Mouse (Mus musculus) heart, adult 9 months (tissue): ENCODE data around the gene Polr2e.

ENCODE experiments used
- DNase-seq, 2 experiments: peaks; one replicate each; pipeline ENCODE4 v3.0.0; 2022; ENCODE audit warnings: low spot score in 2 of 2

Polr2e gene

GRCm38 (mm10) chr10:80039559-80039979 lies at the start of gene Polr2e:
Polr2e (minus strand) TSS chr10:80039795.
- DNase-seq = peak; percentile 98 to 99

- no peak for DNase-seq
These were observed 49.6 kb upstream of the Polr2e start for GRCm38 (mm10) chr10:80089146-80089545.

GRCm38 (mm10) chr10:80087483-80087882 lies 47.9 kb upstream of the Polr2e start:
- no peak for DNase-seq

GRCm38 (mm10) chr10:80086847-80087246 lies 47.3 kb upstream of the Polr2e start:
- DNase-seq = no peak

GRCm38 (mm10) chr10:80084817-80085487 lies 45.4 kb upstream of the Polr2e start:
- no peak for DNase-seq

GRCm38 (mm10) chr10:80081075-80081474 lies 41.5 kb upstream of the Polr2e start:
- no peak for DNase-seq

- no peak for DNase-seq
These were observed 40.9 kb upstream of the Polr2e start for GRCm38 (mm10) chr10:80080396-80081070.

- DNase-seq = no peak
These were observed 38.8 kb upstream of the Polr2e start for GRCm38 (mm10) chr10:80078366-80078765.

- no peak for DNase-seq
These were observed 37.7 kb upstream of the Polr2e start for GRCm38 (mm10) chr10:80077312-80077711.

- no peak for DNase-seq
These were observed 36.8 kb upstream of the Polr2e start for GRCm38 (mm10) chr10:80076386-80076785.

GRCm38 (mm10) chr10:80075924-80076323 lies 36.3 kb upstream of the Polr2e start:
- no peak for DNase-seq

GRCm38 (mm10) chr10:80074813-80075601 lies 35.4 kb upstream of the Polr2e start:
- peak; percentile 82 to 86 for DNase-seq

- DNase-seq = no peak
These were observed 33.3 kb upstream of the Polr2e start for GRCm38 (mm10) chr10:80072623-80073489.

GRCm38 (mm10) chr10:80071516-80071900 lies 31.9 kb upstream of the Polr2e start:
- DNase-seq = peak in 1 of 2 experiments; percentile 32

GRCm38 (mm10) chr10:80070837-80071515 lies 31.4 kb upstream of the Polr2e start:
- DNase-seq = peak; percentile 84 to 91

GRCm38 (mm10) chr10:80069948-80070450 lies 30.4 kb upstream of the Polr2e start:
- no peak for DNase-seq

- DNase-seq = no peak
These were observed 29.7 kb upstream of the Polr2e start for GRCm38 (mm10) chr10:80069251-80069650.

- DNase-seq = no peak
These were observed 24.5 kb upstream of the Polr2e start for GRCm38 (mm10) chr10:80063877-80064650.

GRCm38 (mm10) chr10:80063104-80063503 lies 23.5 kb upstream of the Polr2e start:
- no peak for DNase-seq
